Mouse (Mus musculus) myocyte (in vitro differentiated cells): ENCODE results near the gene Ezh1.

Experiments
- CEBPB ChIP-seq: IDR thresholded peaks from 2 replicates; pipeline ENCODE4 v1.6.1; 2011; ENCODE audit warnings: mild to moderate bottlenecking, moderate library complexity; ENCODE audit not compliant: poor library complexity, insufficient read depth, severe bottlenecking
- MAX ChIP-seq: IDR thresholded peaks from one replicate; pipeline ENCODE4 v1.6.1; 2011; ENCODE audit warnings: low read depth, mild to moderate bottlenecking, control low read depth
- MYOD1 ChIP-seq, 3 experiments: IDR thresholded peaks; one replicate each; pipeline ENCODE4 v1.6.1; 2011; ENCODE audit warnings: control low read depth in 2 of 3, low read depth in 2 of 3, mild to moderate bottlenecking in 2 of 3, moderate library complexity in 1 of 3; ENCODE audit not compliant: insufficient read length in 2 of 3, control insufficient read depth in 1 of 3
- POLR2A ChIP-seq: IDR thresholded peaks from one replicate; pipeline ENCODE4 v1.6.1; 2011; ENCODE audit warnings: low read depth, mild to moderate bottlenecking, control low read depth, moderate library complexity; ENCODE audit not compliant: insufficient read length

DNA sequence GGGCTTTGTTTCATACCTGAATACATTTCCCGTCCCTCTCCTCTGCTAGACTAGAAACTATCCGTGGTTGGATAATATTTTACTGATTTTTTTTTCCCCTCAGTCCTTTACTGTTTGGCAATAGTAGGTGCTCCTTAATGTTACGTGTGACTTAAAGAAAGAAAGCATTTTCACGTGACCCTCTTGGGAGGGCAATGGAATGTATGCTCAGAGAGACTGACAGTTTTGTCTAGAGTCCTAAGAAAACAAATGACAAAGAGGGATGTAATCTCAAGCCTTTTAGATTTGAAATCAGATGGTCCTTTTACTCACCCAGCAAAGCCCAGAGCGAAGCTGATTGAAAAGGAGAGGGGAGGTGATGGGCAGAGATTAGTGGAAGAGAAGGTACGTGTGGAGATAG is 39.6 kb upstream of the Ezh1 start:
- TF ChIP-seq CEBPB = no peak
- no peak for TF ChIP-seq MAX
- TF ChIP-seq MYOD1 (IDR thresholded peaks at IDR 0.05; ENCODE audit: control insufficient read depth in 1 of 3, insufficient read length in 2 of 3, low read depth in 2 of 3) = no peak
- no peak for TF ChIP-seq POLR2A
